Mouse (Mus musculus): ENCODE results near the gene Atl3. TPM values are rescaled to one million over a fixed set of nuclear protein-coding genes. Genes with fewer than 3 reads are reported as not detected.
A peak's percentile ranks its signal among the peaks of the same experiment; 100 is the strongest.

Gene Atl3
- polyA plus RNA-seq, 1 experiment from 2014 or later, result 11.6 TPM

GRCm38 (mm10) chr19:7552301-7552673, 58.4 kb downstream of the Atl3 start:
- H3K9ac ChIP-seq, result no peak overlapping the region
- H3K36me3 ChIP-seq, result no peaks in the 10 kb centered on the region
- 0 out of 2 replicates have a peak, but pooled peaks cover 2% of the 10 kb centered on the region for H3K4me1 ChIP-seq (replicated peaks)
- H3K4me2 ChIP-seq (replicated peaks), result no peak overlapping the region
- H3K9me3 ChIP-seq, result no peaks in the 10 kb centered on the region
- no peak overlapping the region for H3K27ac ChIP-seq
- ATAC-seq, result no peak
- H3K4me3 ChIP-seq (replicated peaks), result no peak overlapping the region
- no peaks in the 10 kb centered on the region for H3K27me3 ChIP-seq (replicated peaks)
- 72% methylated on average over 2 of the region's 2 CpGs for WGBS

- Histone ChIP-seq H3K9me3 (no peaks in the 10 kb centered on the region), H3K27me3 (replicated peaks) (no peaks in the 10 kb centered on the region), H3K27ac (no peak overlapping the region), H3K9ac (no peak overlapping the region), H3K36me3 (no peaks in the 10 kb centered on the region), H3K4me1 (replicated peaks) (0 out of 2 replicates have a peak, but pooled peaks cover 3% of the 10 kb centered on the region), H3K4me2 (replicated peaks) (no peak overlapping the region), H3K4me3 (replicated peaks) (no peak overlapping the region)
- no peak for ATAC-seq
These were observed 59.6 kb downstream of the Atl3 start for GRCm38 (mm10) chr19:7553441-7553840.

GRCm38 (mm10) chr19:7554881-7555280, 61.0 kb downstream of the Atl3 start:
- Histone ChIP-seq H3K9ac (no peak overlapping the region), H3K9me3 (no peaks in the 10 kb centered on the region), H3K27ac (no peak overlapping the region), H3K4me3 (replicated peaks) (no peak overlapping the region), H3K27me3 (replicated peaks) (no peaks in the 10 kb centered on the region), H3K4me1 (replicated peaks) (0 out of 2 replicates have a peak, but pooled peaks cover 3% of the 10 kb centered on the region), H3K36me3 (no peaks in the 10 kb centered on the region), H3K4me2 (replicated peaks) (no peak overlapping the region)
- 70% methylated on average over 4 of the region's 4 CpGs for WGBS
- ATAC-seq, result no peak

GRCm38 (mm10) chr19:7556641-7557040, 62.8 kb downstream of the Atl3 start:
- Histone ChIP-seq H3K9ac (no peak overlapping the region), H3K4me1 (replicated peaks) (0 out of 2 replicates have a peak, but pooled peaks cover 3% of the 10 kb centered on the region), H3K27ac (no peak overlapping the region), H3K9me3 (no peaks in the 10 kb centered on the region), H3K4me2 (replicated peaks) (no peak overlapping the region), H3K36me3 (no peaks in the 10 kb centered on the region), H3K4me3 (replicated peaks) (no peak overlapping the region), H3K27me3 (replicated peaks) (no peaks in the 10 kb centered on the region)
- 87% methylated on average over 1 of the region's 1 CpGs for whole genome bisulfite sequencing
- ATAC-seq, result no peak

- no peaks in the 10 kb centered on the region for H3K36me3 ChIP-seq
- peak within 1 kb of the TSS; percentile 40 for H3K9ac ChIP-seq
- H3K27me3 ChIP-seq (replicated peaks), result no peaks in the 10 kb centered on the region
- no peaks in the 10 kb centered on the region for H3K9me3 ChIP-seq
- under 1% methylated on average over 27 of the region's 27 CpGs for WGBS
- ATAC-seq, result peak; percentile 93
- peak within 1 kb of the TSS; percentile 88 for H3K4me2 ChIP-seq (replicated peaks)
- H3K4me3 ChIP-seq (replicated peaks), result peak within 1 kb of the TSS; percentile 50
- 0 out of 2 replicates have a peak, but pooled peaks cover 3% of the 10 kb centered on the region for H3K4me1 ChIP-seq (replicated peaks)
- H3K27ac ChIP-seq, result no peak within 1 kb of the TSS
These were observed 63.5 kb downstream of the Atl3 start, which contains the start of gene Pla2g16 for GRCm38 (mm10) chr19:7557328-7557822. Gene Pla2g16, plus strand, starts transcription at chr19:7557459.

- Histone ChIP-seq H3K36me3 (no peaks in the 10 kb centered on the region), H3K27ac (no peak overlapping the region), H3K4me1 (replicated peaks) (0 out of 2 replicates have a peak, but pooled peaks cover 3% of the 10 kb centered on the region), H3K4me3 (replicated peaks) (peak overlapping the region; percentile 50), H3K9ac (peak overlapping the region; percentile 40), H3K4me2 (replicated peaks) (peak overlapping the region; percentile 88), H3K9me3 (no peaks in the 10 kb centered on the region), H3K27me3 (replicated peaks) (no peaks in the 10 kb centered on the region)
- ATAC-seq, result no peak; the same call in none of the 2 replicates
- 11% methylated on average over 4 of the region's 4 CpGs for WGBS
These were observed 64.0 kb downstream of the Atl3 start for GRCm38 (mm10) chr19:7557844-7558243.

GRCm38 (mm10) chr19:7558675-7559074, 64.8 kb downstream of the Atl3 start:
- ATAC-seq, result no peak
- H3K4me2 ChIP-seq (replicated peaks), result peak overlapping the region; percentile 88; the same call in 1 of the 2 replicates

GRCm38 (mm10) chr19:7559986-7560385, 66.1 kb downstream of the Atl3 start:
- 63% methylated on average over 4 of the region's 4 CpGs for WGBS
- no peak overlapping the region for H3K4me2 ChIP-seq (replicated peaks)
- H3K36me3 ChIP-seq, result no peaks in the 10 kb centered on the region
- no peaks in the 10 kb centered on the region for H3K9me3 ChIP-seq
- H3K27ac ChIP-seq, result no peak overlapping the region
- no peak overlapping the region for H3K9ac ChIP-seq
- no peak for ATAC-seq
- H3K4me3 ChIP-seq (replicated peaks), result no peak overlapping the region
- no peaks in the 10 kb centered on the region for H3K27me3 ChIP-seq (replicated peaks)
- H3K4me1 ChIP-seq (replicated peaks), result 0 out of 2 replicates have a peak, but pooled peaks cover 3% of the 10 kb centered on the region

More at GRCm38 (mm10) chr19:7558675-7559074, 64.8 kb downstream of the Atl3 start:
- no peaks in the 10 kb centered on the region for H3K27me3 ChIP-seq (replicated peaks)
- 0 out of 2 replicates have a peak, but pooled peaks cover 3% of the 10 kb centered on the region for H3K4me1 ChIP-seq (replicated peaks)
- no peak overlapping the region for H3K9ac ChIP-seq
- H3K27ac ChIP-seq, result no peak overlapping the region
- H3K36me3 ChIP-seq, result no peaks in the 10 kb centered on the region
- no peaks in the 10 kb centered on the region for H3K9me3 ChIP-seq
- 77% methylated on average over 4 of the region's 4 CpGs for WGBS
- H3K4me3 ChIP-seq (replicated peaks), result no peak overlapping the region

GRCm38 (mm10) chr19:7561456-7561855, 67.6 kb downstream of the Atl3 start:
- 64% methylated on average over 3 of the region's 3 CpGs for WGBS
- Histone ChIP-seq H3K36me3 (no peaks in the 10 kb centered on the region), H3K4me1 (replicated peaks) (0 out of 2 replicates have a peak, but pooled peaks cover 3% of the 10 kb centered on the region), H3K27me3 (replicated peaks) (no peaks in the 10 kb centered on the region), H3K4me3 (replicated peaks) (no peak overlapping the region), H3K9ac (no peak overlapping the region), H3K4me2 (replicated peaks) (no peak overlapping the region), H3K27ac (no peak overlapping the region), H3K9me3 (no peaks in the 10 kb centered on the region)
- no peak for ATAC-seq

- Histone ChIP-seq H3K9ac (no peak overlapping the region), H3K4me3 (replicated peaks) (no peak overlapping the region), H3K27ac (no peak overlapping the region), H3K27me3 (replicated peaks) (no peaks in the 10 kb centered on the region), H3K36me3 (no peaks in the 10 kb centered on the region), H3K4me1 (replicated peaks) (no peaks in the 10 kb centered on the region), H3K9me3 (no peaks in the 10 kb centered on the region), H3K4me2 (replicated peaks) (no peak overlapping the region)
- 80% methylated on average over 10 of the region's 10 CpGs for WGBS
- no peak for ATAC-seq
These were observed 68.8 kb downstream of the Atl3 start for GRCm38 (mm10) chr19:7562601-7563129.

GRCm38 (mm10) chr19:7563676-7564075, 69.8 kb downstream of the Atl3 start:
- Histone ChIP-seq H3K27me3 (replicated peaks) (no peaks in the 10 kb centered on the region), H3K4me1 (replicated peaks) (no peaks in the 10 kb centered on the region), H3K27ac (no peak overlapping the region), H3K4me2 (replicated peaks) (no peak overlapping the region), H3K36me3 (no peaks in the 10 kb centered on the region), H3K4me3 (replicated peaks) (no peak overlapping the region), H3K9me3 (no peaks in the 10 kb centered on the region), H3K9ac (no peak overlapping the region)
- 79% methylated on average over 2 of the region's 2 CpGs for WGBS
- ATAC-seq, result no peak

- 87% methylated on average over 1 of the region's 1 CpGs for WGBS
- Histone ChIP-seq H3K4me2 (replicated peaks) (no peak overlapping the region), H3K27me3 (replicated peaks) (no peaks in the 10 kb centered on the region), H3K27ac (no peak overlapping the region), H3K4me3 (replicated peaks) (no peak overlapping the region), H3K9me3 (no peaks in the 10 kb centered on the region), H3K4me1 (replicated peaks) (no peaks in the 10 kb centered on the region), H3K36me3 (no peaks in the 10 kb centered on the region), H3K9ac (no peak overlapping the region)
- no peak for ATAC-seq
These were observed 70.6 kb downstream of the Atl3 start for GRCm38 (mm10) chr19:7564457-7564856.

- no peak overlapping the region for H3K4me3 ChIP-seq (replicated peaks)
- no peaks in the 10 kb centered on the region for H3K9me3 ChIP-seq
- H3K4me1 ChIP-seq (replicated peaks), result no peaks in the 10 kb centered on the region
- no peak overlapping the region for H3K4me2 ChIP-seq (replicated peaks)
- H3K36me3 ChIP-seq, result no peaks in the 10 kb centered on the region
- 83% methylated on average over 3 of the region's 3 CpGs for WGBS
- ATAC-seq, result no peak
- H3K27ac ChIP-seq, result no peak overlapping the region
- no peaks in the 10 kb centered on the region for H3K27me3 ChIP-seq (replicated peaks)
- no peak overlapping the region for H3K9ac ChIP-seq
These were observed 73.0 kb downstream of the Atl3 start for GRCm38 (mm10) chr19:7566826-7567225.
